Mouse (Mus musculus) bone marrow macrophage, adult 2 months (primary cell): Measurements from ENCODE around the gene Kbtbd6.

Experiments
- CTCF ChIP-seq: IDR thresholded peaks from 2 replicates; pipeline ENCODE4 v1.5.1; 2012; ENCODE audit warnings: low read depth, mild to moderate bottlenecking, low read length, moderate library complexity
- POLR2A ChIP-seq: IDR thresholded peaks from 2 replicates; pipeline ENCODE4 v1.6.1; 2012; ENCODE audit warnings: mild to moderate bottlenecking, low read depth, low read length, borderline replicate concordance

DNA sequence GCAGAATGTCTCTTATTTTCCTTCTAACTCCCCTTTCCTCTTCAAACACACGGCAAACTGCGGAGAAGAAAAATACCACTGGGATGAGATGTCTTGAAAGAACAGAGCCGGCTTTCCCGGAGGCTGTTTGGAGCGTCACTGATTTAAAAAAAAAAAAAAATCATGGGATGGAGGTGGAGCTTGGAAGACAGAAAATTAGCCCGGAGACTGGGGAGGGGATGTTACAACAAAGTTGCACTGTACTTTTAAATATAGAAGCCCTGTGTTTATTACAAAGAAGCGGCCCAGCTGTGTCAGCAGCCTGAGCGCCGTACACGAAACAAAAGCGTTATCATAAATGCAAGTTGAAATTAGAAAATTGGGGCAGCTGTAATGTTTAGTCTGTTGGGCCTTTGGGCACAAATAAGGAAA is 30.6 kb downstream of the Kbtbd6 start:
- TF ChIP-seq POLR2A: no peak
- no peak for TF ChIP-seq CTCF
